Mouse (Mus musculus) thymus, adult 2 months (tissue): Measurements from ENCODE around the gene Sgpl1.

Source experiments
- CTCF ChIP-seq: fragments of 200-500 bp; IDR thresholded peaks from 2 replicates; pipeline ENCODE4 v1.5.1; 2012; ENCODE audit warnings: mild to moderate bottlenecking, control low read depth, low read length, moderate library complexity, borderline replicate concordance; ENCODE audit not compliant: control insufficient read depth, poor library complexity, insufficient read depth; ENCODE audit errors: extremely low read depth
- POLR2A ChIP-seq: fragments of 200-500 bp; IDR thresholded peaks from 2 replicates; pipeline ENCODE4 v1.6.1; 2012; ENCODE audit warnings: mild to moderate bottlenecking, low read length, control low read depth, moderate library complexity; ENCODE audit not compliant: control insufficient read depth, poor library complexity, insufficient read depth; ENCODE audit errors: extremely low read depth

- no peak for TF ChIP-seq CTCF
- no peak for TF ChIP-seq POLR2A
Measured at GRCm38 (mm10) chr10:61080227-61080930, 67.1 kb downstream of the Sgpl1 start.
